Mouse (Mus musculus): Measurements from ENCODE around the gene Ret.

GRCm38 (mm10) chr6:118192199-118192598 lies 5.3 kb downstream of the Ret start:
- TF ChIP-seq CTCF (IDR thresholded peaks at IDR 0.05; ENCODE audit: low read depth) (no peak), EP300 (IDR thresholded peaks at IDR 0.05; ENCODE audit: low read depth) (no peak)

Measured in liver, postnatal 0 days (tissue).